Mouse (Mus musculus): ENCODE data around the gene B3gnt8.

GRCm38 (mm10) chr7:25680514-25681258 lies 54.2 kb downstream of the B3gnt8 start, which contains the start of gene B9d2:
- TF ChIP-seq POLR2A (IDR thresholded peaks at IDR 0.05; ENCODE audit: borderline replicate concordance, extremely low read depth, low read depth, low read length) (peak; percentile 65; the same call in 1 of the 2 replicates), CTCF (IDR thresholded peaks at IDR 0.05; ENCODE audit: insufficient read depth, low read length) (no peak)

Data from lung, adult 2 months (tissue).